Mouse (Mus musculus) midbrain, embryonic 15.5 days (tissue): ENCODE data around the gene Yipf3. TPM values are rescaled to one million over a fixed set of nuclear protein-coding genes. Genes with fewer than 3 reads are reported as not detected.
A peak's percentile ranks its signal among the peaks of the same experiment; 100 is the strongest.

Source experiments
- ATAC-seq: fragments of 200-750 bp; cut with Nextera tagmentation; replicated peaks from 2 replicates; pipeline ENCODE4 v1.8.0; 2017; ENCODE audit warnings: moderate TSS enrichment
- H3K27ac ChIP-seq: fragments of 300-500 bp; sonication (generic); 2 replicates; pipeline ENCODE4 v1.5.1; 2015; ENCODE audit warnings: mild to moderate bottlenecking, inconsistent platforms
- H3K27me3 ChIP-seq: fragments of 300-500 bp; sonication (generic); replicated peaks from 2 replicates; pipeline ENCODE4 v1.6.1; 2015; ENCODE audit warnings: inconsistent platforms
- H3K36me3 ChIP-seq: fragments of 300-500 bp; sonication (generic); replicated peaks from 2 replicates; pipeline ENCODE4 v1.6.1; 2015; ENCODE audit warnings: inconsistent platforms
- H3K4me1 ChIP-seq: fragments of 300-500 bp; sonication (generic); 2 replicates; pipeline ENCODE4 v1.6.1; 2015; ENCODE audit warnings: inconsistent platforms
- H3K4me2 ChIP-seq: fragments of 300-500 bp; sonication (generic); 2 replicates; pipeline ENCODE4 v1.6.1; 2015; ENCODE audit warnings: inconsistent platforms, mild to moderate bottlenecking, moderate library complexity
- H3K4me3 ChIP-seq: fragments of 300-500 bp; sonication (generic); 2 replicates; pipeline ENCODE4 v1.5.1; 2015; ENCODE audit warnings: mild to moderate bottlenecking, inconsistent platforms
- H3K9ac ChIP-seq: fragments of 300-500 bp; sonication (generic); 2 replicates; pipeline ENCODE4 v1.6.1; 2015; ENCODE audit warnings: mild to moderate bottlenecking, inconsistent platforms
- H3K9me3 ChIP-seq: fragments of 300-500 bp; sonication (generic); 2 replicates; pipeline ENCODE4 v1.6.1; 2016; ENCODE audit warnings: inconsistent platforms
- WGBS: fragments of 180-500 bp; shearing (Covaris S2); methylation state at CpG from one replicate; pipeline ENCODE4 v1.1.7; 2015; ENCODE audit warnings: mixed read lengths; 5-methylcytosine and 5-hydroxymethylcytosine counted together
- microRNA counts: library from miRNA; unstranded; fragments of <30 nt; microRNA quantifications from one replicate; lab custom pipeline; 2016
- microRNA-seq: library from miRNA; unstranded; fragments of <30 nt; microRNA quantifications from one replicate; pipeline ENCODE4, GENCODE M21; 2016
- polyA plus RNA-seq: library from polyadenylated mRNA; unstranded; fragments of >200 nt; fragmentation: Nextera tagmentation; extraction: Ambion mirVana; gene quantifications from 2 replicates; pipeline ENCODE4 v1.2.1, GENCODE M21; 2015

Yipf3 gene
- polyA plus RNA-seq, 1 experiment from 2014 or later: 95.2 TPM

DNA sequence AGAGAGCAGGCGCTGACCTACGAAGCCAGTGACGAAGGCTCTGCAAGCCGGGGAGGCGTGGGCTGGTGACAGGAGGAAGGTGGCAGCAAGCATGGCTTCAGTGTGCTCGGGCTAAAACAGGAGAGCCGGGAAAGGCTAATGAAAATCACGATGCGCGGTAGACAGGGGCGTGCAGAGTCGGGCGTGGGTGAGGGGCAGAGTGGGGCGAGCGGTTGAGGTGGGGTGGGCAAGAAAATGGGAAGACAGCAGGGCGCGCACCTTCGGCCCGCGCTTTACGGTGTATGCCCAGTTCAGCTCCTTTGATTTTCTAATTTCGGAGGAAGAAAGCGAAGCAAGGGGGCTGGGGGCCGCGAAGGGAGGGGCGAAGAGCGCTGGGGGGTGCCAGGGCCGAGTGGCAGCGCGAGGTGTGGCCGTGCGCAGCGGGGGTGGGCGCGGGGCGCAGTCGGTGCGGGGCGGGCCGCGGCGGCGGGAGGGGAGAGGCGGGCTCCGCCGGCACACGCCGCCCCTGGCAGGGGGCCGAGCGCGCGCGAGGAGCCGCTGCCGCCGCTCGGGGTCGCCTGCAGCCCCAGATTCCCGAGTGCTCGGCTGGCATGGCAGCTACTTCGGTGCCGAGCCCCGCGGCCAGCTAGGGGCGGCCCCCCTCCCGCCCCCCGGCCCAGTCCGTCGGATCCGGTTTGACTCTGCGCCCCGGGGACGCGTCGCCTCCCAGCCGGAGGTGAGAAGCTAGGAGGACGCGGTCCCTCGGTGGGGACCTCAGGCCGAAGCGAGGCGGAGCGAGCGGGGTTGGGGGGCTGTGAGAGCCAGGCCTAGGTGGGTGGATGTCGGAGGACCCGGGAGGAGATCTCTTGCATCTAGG lies 49.7 kb downstream of the Yipf3 start, which contains the start of gene Dlk2:
Gene Dlk2 (plus strand): TSS at position 58 of the 856 bp plus-strand sequence.
- peak; percentile 75 for ATAC-seq
- Histone ChIP-seq H3K9me3 (no peaks in the 10 kb centered on the region), H3K36me3 (peaks cover 4% of the 10 kb centered on the region; the same call in 1 of the 2 replicates), H3K4me1 (peaks cover 24% of the 10 kb centered on the region), H3K4me2 (peak within 1 kb of the TSS; percentile 69), H3K4me3 (peak within 1 kb of the TSS; percentile 65), H3K27me3 (peaks cover 32% of the 10 kb centered on the region), H3K9ac (peak within 1 kb of the TSS; percentile 54), H3K27ac (peak within 1 kb of the TSS; percentile 81)
- WGBS: under 1% methylated on average over 70 of the region's 86 CpGs

DNA sequence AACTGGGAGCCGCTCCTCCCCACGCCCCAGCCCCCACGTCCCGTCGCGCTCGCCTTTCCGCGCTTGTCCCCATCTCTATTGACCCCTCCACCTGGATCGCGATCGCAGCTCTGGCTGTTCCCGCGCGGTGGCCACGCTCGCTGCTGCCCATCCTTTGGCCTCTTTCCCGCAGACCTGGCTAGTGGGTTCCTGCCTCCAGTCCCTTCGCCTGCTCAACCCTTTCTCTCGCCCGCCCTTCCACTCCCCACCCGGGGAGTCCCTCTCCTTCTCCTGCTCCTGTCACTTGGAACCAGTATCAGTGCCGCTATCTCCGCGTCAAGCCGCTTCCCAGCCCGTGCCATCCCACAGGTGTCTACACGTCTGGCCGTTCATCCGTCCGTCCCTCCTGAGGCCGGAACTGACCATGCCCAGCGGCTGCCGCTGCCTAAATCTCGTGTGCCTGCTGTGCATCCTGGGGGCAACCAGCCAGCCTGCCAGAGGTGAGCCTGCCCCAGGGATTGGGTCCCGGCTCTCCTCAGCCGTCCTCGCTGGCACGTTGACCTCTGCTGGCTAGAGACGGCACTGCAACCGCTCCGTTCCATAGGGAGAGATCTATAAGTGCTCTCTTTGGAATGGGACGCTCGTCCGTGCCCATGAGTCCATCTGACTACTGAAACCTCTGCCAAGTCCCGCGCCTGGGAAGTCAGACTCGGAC lies 50.5 kb downstream of the Yipf3 start:
- WGBS: under 1% methylated on average over 48 of the region's 48 CpGs
- Histone ChIP-seq H3K4me1 (peaks cover 24% of the 10 kb centered on the region), H3K9me3 (no peaks in the 10 kb centered on the region), H3K27ac (peak overlapping the region; percentile 81), H3K36me3 (peaks cover 10% of the 10 kb centered on the region; the same call in 1 of the 2 replicates), H3K4me2 (peak overlapping the region; percentile 69), H3K9ac (peak overlapping the region; percentile 54), H3K27me3 (peaks cover 27% of the 10 kb centered on the region), H3K4me3 (peak overlapping the region; percentile 65)
- ATAC-seq: peak; percentile 80

DNA sequence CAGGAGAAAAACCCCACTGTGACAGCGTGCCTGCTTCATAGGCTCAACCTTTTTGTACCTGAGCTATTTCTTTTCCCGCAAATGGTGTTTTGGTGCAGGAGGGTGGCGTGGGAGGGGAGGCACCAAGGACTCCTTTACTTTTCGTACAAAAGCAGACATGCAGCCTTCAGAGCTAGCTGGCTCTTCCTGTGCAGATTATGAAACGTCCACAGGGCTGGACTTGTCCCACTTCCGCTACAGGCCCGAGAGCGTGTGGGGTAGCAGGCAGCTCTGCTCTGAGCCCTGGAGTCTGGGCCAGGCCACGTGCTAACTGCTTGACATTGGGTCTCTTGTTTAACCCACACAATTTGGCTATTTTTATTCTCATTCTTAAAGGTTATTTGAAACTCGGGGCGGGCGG lies 54.0 kb downstream of the Yipf3 start:
- H3K4me3 ChIP-seq: no peak overlapping the region
- 82% methylated on average over 12 of the region's 12 CpGs for WGBS
- peaks cover 10% of the 10 kb centered on the region; the same call in 1 of the 2 replicates for H3K36me3 ChIP-seq
- no peak overlapping the region for H3K4me2 ChIP-seq
- peaks cover 7% of the 10 kb centered on the region for H3K27me3 ChIP-seq
- H3K4me1 ChIP-seq: peaks cover 20% of the 10 kb centered on the region
- no peak overlapping the region for H3K27ac ChIP-seq
- no peak overlapping the region for H3K9ac ChIP-seq
- no peaks in the 10 kb centered on the region for H3K9me3 ChIP-seq
- ATAC-seq: no peak

MicroRNAs within 50 kb of the gene (microRNA counts, 519-probe panel; counts per million panel counts)
- microRNA mmu-miR-693-3p (lab: Ali Mortazavi, UCI) (not detected), microRNA mmu-miR-693-5p (lab: Ali Mortazavi, UCI) (not detected)

Small RNAs within 50 kb of the gene (microRNA-seq; reads per million reads assigned to microRNA genes)
- gene Mir693: not detected

Other genes with a start within 250 kb of the Yipf3 start
- 4.0 and 5.4 TPM in 2 replicates for gene Vegfa, start 215.7 kb upstream of the Yipf3 start, polyA plus RNA-seq
- 147 TPM in 2 replicates for gene Mrps18a, start 137.1 kb upstream of the Yipf3 start, polyA plus RNA-seq
- 51.2 and 51.9 TPM in 2 replicates for gene Rsph9, start 103.9 kb upstream of the Yipf3 start, polyA plus RNA-seq
- 21.3 and 24.8 TPM in 2 replicates for gene Mad2l1bp, start 94.5 kb upstream of the Yipf3 start, polyA plus RNA-seq
- 46.2 and 46.3 TPM in 2 replicates for gene Gtpbp2, start 87.0 kb upstream of the Yipf3 start, polyA plus RNA-seq
- 7.4 and 8.2 TPM in 2 replicates for gene Polh, start 45.4 kb upstream of the Yipf3 start, polyA plus RNA-seq
- gene Xpo5, start 45.3 kb upstream of the Yipf3 start, polyA plus RNA-seq: 40.4 and 41.0 TPM in 2 replicates
- gene Polr1c, start within 50 bp of the Yipf3 start, polyA plus RNA-seq: 71.6 and 78.4 TPM in 2 replicates
- gene Lrrc73, start 5.5 kb downstream of the Yipf3 start, polyA plus RNA-seq: 14.7 and 16.6 TPM in 2 replicates
- gene Tjap1, start 34.9 kb downstream of the Yipf3 start, polyA plus RNA-seq: 29.4 and 31.4 TPM in 2 replicates
- gene Dlk2, start 49.3 kb downstream of the Yipf3 start, polyA plus RNA-seq: 22.5 and 23.7 TPM in 2 replicates
- gene Abcc10, start 80.3 kb downstream of the Yipf3 start, polyA plus RNA-seq: 10.7 TPM in 2 replicates
- gene Zfp318, start 135.7 kb downstream of the Yipf3 start, polyA plus RNA-seq: 18.7 and 21.8 TPM in 2 replicates
- 2.0 and 3.0 TPM in 2 replicates for gene Crip3, start 180.8 kb downstream of the Yipf3 start, polyA plus RNA-seq
- gene Slc22a7, start 190.4 kb downstream of the Yipf3 start, polyA plus RNA-seq: not detected in 2 replicates
- 8.7 and 9.0 TPM in 2 replicates for gene Ttbk1, start 239.6 kb downstream of the Yipf3 start, polyA plus RNA-seq
- gene Dnph1, start 248.6 kb downstream of the Yipf3 start, polyA plus RNA-seq: 14.5 and 17.3 TPM in 2 replicates